Mouse (Mus musculus) brain, embryonic 14.5 days (tissue): Measurements from ENCODE around the gene Hspa1b.

Experiments
- CTCF ChIP-seq: fragments of 200-500 bp; IDR thresholded peaks from 2 replicates; pipeline ENCODE4 v1.5.1; 2012; ENCODE audit warnings: inconsistent platforms, mild to moderate bottlenecking, moderate library complexity, borderline replicate concordance; ENCODE audit not compliant: insufficient read depth, insufficient read length; ENCODE audit errors: extremely low read depth
- POLR2A ChIP-seq: fragments of 200-500 bp; IDR thresholded peaks from 2 replicates; pipeline ENCODE4 v1.6.1; 2012; ENCODE audit warnings: mild to moderate bottlenecking, inconsistent platforms, borderline replicate concordance; ENCODE audit not compliant: poor library complexity, insufficient read depth, insufficient read length, severe bottlenecking; ENCODE audit errors: extremely low read depth

GRCm38 (mm10) chr17:34962125-34962524 is 3.1 kb upstream of the Hspa1b start:
- no peak for TF ChIP-seq POLR2A
- TF ChIP-seq CTCF, result no peak
